Mouse (Mus musculus) neutrophil, adult 65 days (primary cell): ENCODE measurements around the gene Gm4767. TPM values are rescaled to one million over a fixed set of nuclear protein-coding genes. Genes with fewer than 3 reads are reported as not detected.

Experiments
- total RNA-seq: library from RNA; stranded (reverse); gene quantifications from 2 replicates; pipeline ENCODE4 v1.2.4, GENCODE M21; 2023

Gm4767 gene
- total RNA-seq, result 0.38 and 0.39 TPM in 2 replicates

DNA sequence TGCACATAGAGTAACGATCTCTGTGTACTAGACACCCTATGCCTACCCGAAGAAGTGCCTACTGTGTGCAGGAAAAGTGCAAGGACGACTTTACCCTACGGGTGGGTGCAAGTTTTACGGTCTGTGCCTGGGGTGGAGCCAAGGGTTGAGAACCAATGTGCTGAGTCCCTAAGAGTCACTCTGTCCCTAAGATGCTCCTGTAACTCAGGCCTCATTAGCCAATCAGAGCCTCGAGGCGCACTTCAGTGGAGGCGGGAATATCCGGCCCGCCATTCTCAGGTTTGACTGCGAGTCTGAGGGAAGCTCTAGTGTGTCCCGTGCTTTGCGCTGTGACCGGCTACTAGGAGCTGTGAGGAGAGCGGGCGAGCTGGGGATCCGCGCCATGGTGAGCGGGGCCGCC, at the start of gene Gm4767:
Gene Gm4767 (plus strand): TSS at position 288 of the 400 bp plus-strand sequence.

DNA sequence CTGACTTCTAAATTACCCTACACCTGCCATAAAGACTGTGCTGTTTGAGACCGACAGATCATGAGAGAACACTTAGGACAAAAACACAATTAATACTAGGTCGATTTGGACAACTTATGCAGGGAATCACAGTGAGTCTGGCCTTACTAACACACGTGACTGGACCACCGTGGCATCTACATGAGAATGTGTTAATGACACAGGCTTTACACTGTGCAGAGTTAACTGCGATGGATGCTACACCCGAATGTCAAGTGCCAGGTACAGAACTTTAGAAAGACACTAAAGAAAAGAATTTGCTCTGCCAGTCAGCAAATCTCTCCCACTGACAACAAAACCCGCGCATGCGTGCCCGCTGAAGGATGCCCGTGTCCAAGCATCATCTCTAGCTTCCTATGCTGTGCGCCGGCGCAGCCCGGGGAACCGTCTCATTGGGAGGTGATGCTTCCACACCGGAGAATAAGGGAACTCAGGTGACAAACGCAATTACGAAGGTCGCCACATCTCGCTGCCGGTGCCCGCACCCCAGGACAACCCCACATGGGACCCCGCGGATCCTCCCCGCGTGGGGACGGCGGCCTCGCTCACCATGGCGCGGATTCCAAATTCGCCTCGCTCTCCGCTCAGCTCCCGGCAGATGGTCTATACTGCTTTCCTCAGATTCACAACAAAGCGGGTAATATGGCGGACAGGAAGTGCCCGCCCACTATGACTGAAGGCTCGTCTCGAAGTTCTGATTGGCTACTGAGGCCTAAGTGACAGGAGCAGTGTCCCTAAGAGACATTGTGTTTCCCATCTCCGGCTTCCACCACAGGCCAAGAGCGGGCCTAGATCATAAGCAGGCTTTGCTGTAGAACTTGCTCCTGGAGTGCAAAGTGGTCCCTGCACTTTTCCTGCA, 41.2 kb upstream of the Gm4767 start, which contains the start of gene Gm3055:
Gene Gm3055 (minus strand): TSS at position 656 of the 898 bp plus-strand sequence.

DNA sequence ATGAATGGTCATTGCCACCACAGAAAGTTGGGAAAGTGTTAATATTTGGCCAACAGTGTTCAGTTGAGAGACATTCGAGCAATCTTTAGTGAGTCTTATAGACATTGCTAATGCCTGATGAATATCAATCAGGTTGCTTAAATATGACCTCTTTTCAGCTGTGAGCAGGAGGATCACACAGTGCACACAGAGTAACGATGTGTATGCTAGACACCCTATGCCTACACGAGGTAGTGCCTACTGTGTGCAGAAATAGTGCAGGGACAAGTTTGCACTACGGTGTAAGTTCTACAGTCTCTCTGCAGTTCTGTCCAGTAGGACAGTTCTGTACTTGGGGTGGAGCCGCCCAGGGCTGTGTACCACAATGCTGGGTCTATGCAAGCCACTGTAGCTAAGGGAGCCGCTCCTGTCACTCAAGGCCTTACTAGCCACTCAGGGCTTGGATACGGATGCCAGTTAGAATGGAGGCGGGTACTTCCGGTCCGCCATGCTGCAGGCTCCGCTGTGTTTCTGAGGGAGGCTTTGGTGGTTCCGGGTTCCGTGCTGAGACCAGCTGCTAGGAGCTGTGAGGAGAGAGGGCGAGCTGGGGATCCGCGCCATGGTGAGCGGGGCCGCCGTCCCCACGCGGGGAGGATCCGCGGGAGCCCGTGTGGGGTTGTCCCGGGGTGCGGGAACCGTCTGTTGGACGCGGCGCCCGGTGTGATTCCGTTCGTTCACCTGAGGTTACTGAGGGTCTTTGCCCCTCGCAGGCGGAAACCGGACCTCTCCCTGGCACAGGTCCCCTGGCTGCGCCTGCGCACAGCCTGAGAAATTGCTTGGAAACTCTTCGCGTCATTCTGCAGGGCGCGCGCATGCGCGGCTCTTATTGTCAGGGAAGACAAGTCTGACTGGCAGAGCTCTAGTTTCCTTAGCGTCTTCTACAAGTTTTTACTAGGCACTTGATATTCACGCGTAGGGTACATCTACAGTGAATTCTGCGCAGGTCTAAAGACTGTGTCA, 51.7 kb downstream of the Gm4767 start, which contains the start of gene Gm32687:
Gene Gm32687 (plus strand): TSS at position 526 of the 999 bp plus-strand sequence.

Other genes starting within 250 kb of the Gm4767 start
- gene Tle2, start 237.6 kb upstream of the Gm4767 start, total RNA-seq, result 0.95 and 1.5 TPM in 2 replicates
- 2.5 and 3.8 TPM in 2 replicates for gene Tle6, start 211.1 kb upstream of the Gm4767 start, total RNA-seq
- gene BC025920, start 205.9 kb upstream of the Gm4767 start, total RNA-seq, result 0.69 and 0.82 TPM in 2 replicates
- 9.8 and 10.9 TPM in 2 replicates for gene Sirt6, start 184.4 kb upstream of the Gm4767 start, total RNA-seq
- gene Ankrd24, start 183.6 kb upstream of the Gm4767 start, total RNA-seq, result 0.25 and 0.52 TPM in 2 replicates
- 0.35 TPM in 1 of 2 replicates, not detected in the other for gene Gm10778, start 163.1 kb upstream of the Gm4767 start, total RNA-seq
- 1.5 and 5.1 TPM in 2 replicates for gene Zfp433, start 107.4 kb upstream of the Gm4767 start, total RNA-seq
- not detected in 2 replicates for gene Gm3055, start 41.0 kb upstream of the Gm4767 start, total RNA-seq
- gene Gm32687, start 51.7 kb downstream of the Gm4767 start, total RNA-seq, result 1.3 TPM in 1 of 2 replicates, not detected in the other
- 0.28 and 0.32 TPM in 2 replicates for gene Zfp781, start 118.3 kb downstream of the Gm4767 start, total RNA-seq
- 0.51 and 0.57 TPM in 2 replicates for gene Zfp873, start 235.9 kb downstream of the Gm4767 start, total RNA-seq